Mouse (Mus musculus) heart, adult 2 months (tissue): ENCODE results near the gene Ubxn10.

Experiments
- CTCF ChIP-seq: fragments of 200-600 bp; IDR thresholded peaks from 2 replicates; pipeline ENCODE4 v1.8.1; 2022; ENCODE audit warnings: antibody characterized with exemption, mild to moderate bottlenecking, moderate library complexity
- EP300 ChIP-seq: fragments of 200-500 bp; IDR thresholded peaks from 2 replicates; pipeline ENCODE4 v1.6.1; 2011; ENCODE audit warnings: low read depth, low read length, control low read depth; ENCODE audit not compliant: insufficient read depth

DNA sequence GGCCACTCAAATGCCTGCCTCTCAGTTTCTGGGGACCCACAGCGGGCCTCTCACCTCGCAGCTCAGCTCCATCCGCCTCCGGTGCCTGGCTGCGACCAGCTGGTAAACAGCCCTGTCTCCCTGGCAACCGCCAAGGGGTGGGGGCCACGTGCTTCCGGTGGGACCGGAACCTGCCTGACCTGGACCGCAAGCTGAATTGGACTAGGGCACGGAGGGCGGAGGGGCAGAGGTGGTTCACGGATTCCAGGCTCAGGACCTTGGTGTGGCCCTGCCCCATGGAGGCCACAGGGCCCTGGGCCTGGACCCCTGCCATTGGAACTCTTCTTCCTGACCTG, 11.9 kb downstream of the Ubxn10 start:
- no peak for TF ChIP-seq EP300
- TF ChIP-seq CTCF: no peak
